Mouse (Mus musculus) MEL (cell line): ENCODE data around the gene Pde4dip.

Source experiments
- CTCF ChIP-seq, 3 experiments: IDR thresholded peaks in 2 of 3; conservative IDR thresholded peaks in 1 of 3; 2 replicates each; pipeline ENCODE4 v1.5.1; 2011 to 2012; ENCODE audit warnings: low read length in 3 of 3, low read depth in 2 of 3, mild to moderate bottlenecking in 2 of 3, improper control_type of control experiment in 1 of 3, inconsistent platforms in 1 of 3, mixed read lengths in 1 of 3, moderate library complexity in 1 of 3; ENCODE audit not compliant: control insufficient read depth in 1 of 3, insufficient read depth in 1 of 3, poor library complexity in 1 of 3, severe bottlenecking in 1 of 3
- E2F4 ChIP-seq: IDR thresholded peaks from 2 replicates; pipeline ENCODE4 v1.6.1; 2011; ENCODE audit warnings: low read depth, low read length, improper control_type of control experiment, borderline replicate concordance
- EP300 ChIP-seq, 2 experiments: IDR thresholded peaks; 2 replicates each; pipeline ENCODE4 v1.6.1; 2011; ENCODE audit warnings: improper control_type of control experiment in 2 of 2, low read length in 2 of 2, low read depth in 1 of 2, mild to moderate bottlenecking in 1 of 2
- GATA1 ChIP-seq: IDR thresholded peaks from 2 replicates; pipeline ENCODE4 v1.6.1; 2011; ENCODE audit warnings: low read depth, low read length, improper control_type of control experiment
- HCFC1 ChIP-seq: IDR thresholded peaks from 2 replicates; pipeline ENCODE4 v1.6.1; 2012; ENCODE audit warnings: low read depth, mild to moderate bottlenecking, inconsistent platforms, low read length, improper control_type of control experiment, moderate library complexity
- JUND ChIP-seq: IDR thresholded peaks from 2 replicates; pipeline ENCODE4 v1.6.1; 2011; ENCODE audit warnings: low read depth, mild to moderate bottlenecking, improper control_type of control experiment, low read length
- KAT2A ChIP-seq: conservative IDR thresholded peaks from 2 replicates; pipeline ENCODE4 v1.6.1; 2012; ENCODE audit warnings: low read depth, low read length, improper control_type of control experiment, inconsistent platforms
- MYB ChIP-seq: IDR thresholded peaks from 2 replicates; pipeline ENCODE4 v1.6.1; 2011; ENCODE audit warnings: mild to moderate bottlenecking, low read depth, low read length, improper control_type of control experiment
- NRF1 ChIP-seq: IDR thresholded peaks from 2 replicates; pipeline ENCODE4 v1.6.1; 2014; ENCODE audit warnings: low read depth, mild to moderate bottlenecking, inconsistent platforms, low read length, improper control_type of control experiment, moderate library complexity; ENCODE audit not compliant: poor library complexity, insufficient read depth, severe bottlenecking
- POLR2A ChIP-seq, 2 experiments: IDR thresholded peaks; 2 replicates each; pipeline ENCODE4 v1.6.1; 2011 to 2012; ENCODE audit warnings: low read length in 2 of 2, mild to moderate bottlenecking in 2 of 2, control low read depth in 1 of 2, improper control_type of control experiment in 1 of 2, low read depth in 1 of 2, moderate library complexity in 1 of 2; ENCODE audit not compliant: control insufficient read depth in 1 of 2, insufficient read depth in 1 of 2, poor library complexity in 1 of 2
- POLR2AphosphoS2 ChIP-seq: IDR thresholded peaks from 2 replicates; pipeline ENCODE4 v1.6.1; 2011; ENCODE audit warnings: low read length, improper control_type of control experiment
- POLR2AphosphoS5 ChIP-seq: IDR thresholded peaks from 2 replicates; pipeline ENCODE4 v1.6.1; 2012; ENCODE audit warnings: low read depth, borderline replicate concordance, mild to moderate bottlenecking, inconsistent platforms, low read length, moderate library complexity, mixed read lengths
- USF2 ChIP-seq, 2 experiments: IDR thresholded peaks; 2 replicates each; pipeline ENCODE4 v1.6.1; 2011 to 2012; ENCODE audit warnings: improper control_type of control experiment in 2 of 2, low read length in 2 of 2, borderline replicate concordance in 1 of 2, inconsistent platforms in 1 of 2, low read depth in 1 of 2, mild to moderate bottlenecking in 1 of 2; ENCODE audit not compliant: insufficient read depth in 1 of 2
- ZC3H11A ChIP-seq: IDR thresholded peaks from 2 replicates; pipeline ENCODE4 v1.6.1; 2012; ENCODE audit warnings: low read depth, mild to moderate bottlenecking, inconsistent platforms, low read length, improper control_type of control experiment

- TF ChIP-seq EP300 (IDR thresholded peaks at IDR 0.05; ENCODE audit: low read depth in 1 of 2, low read length in 2 of 2), result no peak
- TF ChIP-seq POLR2A (IDR thresholded peaks at IDR 0.05; ENCODE audit: control insufficient read depth in 1 of 2, insufficient read depth in 1 of 2, low read depth in 1 of 2, low read length in 2 of 2, poor library complexity in 1 of 2), result no peak
- no peak for TF ChIP-seq ZC3H11A
- TF ChIP-seq JUND, result no peak
- no peak for TF ChIP-seq CTCF (IDR thresholded peaks at IDR 0.05 in 2 of 3, conservative IDR thresholded peaks at IDR 0.05 in 1 of 3; ENCODE audit: control insufficient read depth in 1 of 3, insufficient read depth in 1 of 3, low read depth in 2 of 3, low read length in 3 of 3, poor library complexity in 1 of 3, severe bottlenecking in 1 of 3)
- TF ChIP-seq POLR2AphosphoS2, result no peak
- TF ChIP-seq POLR2AphosphoS5, result no peak
- no peak for TF ChIP-seq MYB
- TF ChIP-seq NRF1, result no peak
- TF ChIP-seq KAT2A, result no peak
- TF ChIP-seq USF2 (IDR thresholded peaks at IDR 0.05; ENCODE audit: borderline replicate concordance in 1 of 2, insufficient read depth in 1 of 2, low read depth in 1 of 2, low read length in 2 of 2), result no peak
- no peak for TF ChIP-seq E2F4
- TF ChIP-seq HCFC1, result no peak
- no peak for TF ChIP-seq GATA1
Observed at GRCm38 (mm10) chr3:97830622-97831021, 57.9 kb downstream of the Pde4dip start.
